Mouse (Mus musculus) colon, adult 2 months (tissue): Measurements from ENCODE around the gene Tvp23a. TPM values are rescaled to one million over a fixed set of nuclear protein-coding genes. Genes with fewer than 3 reads are reported as not detected.

ENCODE experiments used
- polyA plus RNA-seq: library from polyadenylated mRNA; depleted of rRNA; stranded (reverse); fragments of >200 nt; gene quantifications from 2 replicates; pipeline ENCODE4 v1.2.3, GENCODE M21; 2012; rRNA removed

Tvp23a gene
- 1.8 and 2.0 TPM in 2 replicates for polyA plus RNA-seq

GRCm38 (mm10) chr16:10447264-10447594, at the start of gene Tvp23a:
Gene Tvp23a (minus strand): TSS chr16:10447362.

GRCm38 (mm10) chr16:10479857-10480256, 32.7 kb upstream of the Tvp23a start, which contains the start of gene Ciita:
Gene Ciita (plus strand): TSS chr16:10480059.

GRCm38 (mm10) chr16:10411764-10412746, 35.1 kb downstream of the Tvp23a start, which contains the start of gene Nubp1:
Gene Nubp1 (plus strand): TSS chr16:10411948.

GRCm38 (mm10) chr16:10394699-10395540, 52.2 kb downstream of the Tvp23a start, which contains the start of gene Tekt5:
Gene Tekt5 (minus strand): TSS chr16:10395490.

Other genes starting within 250 kb of the Tvp23a start
- gene Emp2, start 133.4 kb downstream of the Tvp23a start, polyA plus RNA-seq, result 31.6 and 40.2 TPM in 2 replicates
- gene Tekt5, start 51.9 kb downstream of the Tvp23a start, polyA plus RNA-seq, result 0.34 and 0.56 TPM in 2 replicates
- 26.1 and 29.1 TPM in 2 replicates for gene Nubp1, start 35.4 kb downstream of the Tvp23a start, polyA plus RNA-seq
- 5.8 and 6.1 TPM in 2 replicates for gene Ciita, start 32.7 kb upstream of the Tvp23a start, polyA plus RNA-seq
- gene Dexi, start 95.7 kb upstream of the Tvp23a start, polyA plus RNA-seq, result 69.4 and 87.4 TPM in 2 replicates
- 11.7 and 14.5 TPM in 2 replicates for gene Clec16a, start 98.0 kb upstream of the Tvp23a start, polyA plus RNA-seq